Mouse (Mus musculus) hindlimb bud, embryonic 11.5 days (tissue): ENCODE results near the gene Gadl1.

ENCODE experiments used
- DNase-seq: peaks from one replicate; pipeline ENCODE4 v3.0.0-alpha.2; 2012; ENCODE audit warnings: low read depth, low spot score; ENCODE audit errors: extremely low spot score

Gadl1 gene

DNA sequence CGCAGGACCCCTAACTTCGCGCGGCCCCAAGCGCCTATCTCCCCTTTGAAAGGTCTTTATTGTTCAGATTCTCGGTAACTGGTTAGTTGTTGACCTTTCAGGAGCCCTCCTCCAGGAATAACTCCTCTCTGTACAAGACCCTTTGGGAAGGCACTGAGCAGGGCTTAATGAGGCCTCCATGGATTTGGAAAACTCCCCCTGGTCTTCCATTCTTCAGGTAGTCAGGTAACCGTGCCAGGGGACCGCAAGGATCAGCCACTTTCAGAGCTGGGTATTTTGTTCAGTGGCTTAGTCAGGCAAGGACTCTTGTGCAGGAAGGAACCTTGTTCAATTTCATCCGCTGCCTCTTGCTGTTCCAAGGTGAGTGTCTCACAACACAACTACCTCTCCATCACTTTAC is at the start of gene Gadl1:
Gene Gadl1, plus strand, starts transcription at position 301 of the 400 bp plus-strand sequence.
- no peak for DNase-seq

- no peak for DNase-seq
Measured at GRCm38 (mm10) chr9:115862802-115863201, 46.5 kb upstream of the Gadl1 start.

GRCm38 (mm10) chr9:115863326-115863725 is 45.9 kb upstream of the Gadl1 start:
- no peak for DNase-seq

GRCm38 (mm10) chr9:115867277-115867676 is 42.0 kb upstream of the Gadl1 start:
- DNase-seq, result no peak

DNA sequence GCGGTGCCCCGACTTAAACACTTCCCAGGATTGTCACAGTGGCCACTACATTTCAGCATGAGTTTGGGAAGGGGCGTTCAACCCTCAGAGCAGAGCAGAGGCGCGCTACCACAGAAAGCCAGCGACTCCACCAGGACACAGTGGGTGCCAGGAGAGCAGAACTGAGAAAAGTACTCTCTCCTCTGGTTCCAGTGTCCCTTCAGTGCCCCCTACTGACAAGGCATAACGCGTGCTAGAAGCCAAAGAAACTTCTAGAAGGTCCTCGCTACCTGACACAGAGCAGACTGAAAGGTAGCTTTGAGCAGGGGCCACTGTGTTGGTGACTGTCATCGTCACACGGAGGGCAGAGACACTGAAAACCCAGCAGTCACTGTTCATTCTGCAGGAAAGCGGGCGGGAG is 39.1 kb upstream of the Gadl1 start:
- no peak for DNase-seq

DNA sequence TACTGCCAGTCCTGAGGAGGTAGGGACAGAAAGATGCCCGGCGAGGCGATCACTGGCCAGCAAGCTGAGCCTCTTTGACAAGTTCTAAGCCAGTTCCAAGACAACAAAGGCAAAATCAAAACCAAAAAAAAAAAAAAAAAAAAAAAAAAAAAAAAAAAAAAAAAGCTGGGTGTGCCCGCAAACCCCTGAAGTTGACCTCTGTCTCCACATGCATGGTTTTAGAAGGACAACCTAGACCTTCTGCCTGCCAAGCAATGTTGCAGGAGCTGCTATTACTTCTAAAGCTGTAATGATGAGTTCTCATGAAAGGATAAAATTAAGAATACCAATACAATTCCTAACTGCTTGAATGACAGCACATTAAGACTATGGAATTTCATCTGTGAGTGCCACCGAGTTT is 38.6 kb upstream of the Gadl1 start:
- DNase-seq, result no peak

- no peak for DNase-seq
Measured at GRCm38 (mm10) chr9:115880500-115880899, 28.8 kb upstream of the Gadl1 start.

- DNase-seq, result no peak
Measured at GRCm38 (mm10) chr9:115881137-115881536, 28.1 kb upstream of the Gadl1 start.

DNA sequence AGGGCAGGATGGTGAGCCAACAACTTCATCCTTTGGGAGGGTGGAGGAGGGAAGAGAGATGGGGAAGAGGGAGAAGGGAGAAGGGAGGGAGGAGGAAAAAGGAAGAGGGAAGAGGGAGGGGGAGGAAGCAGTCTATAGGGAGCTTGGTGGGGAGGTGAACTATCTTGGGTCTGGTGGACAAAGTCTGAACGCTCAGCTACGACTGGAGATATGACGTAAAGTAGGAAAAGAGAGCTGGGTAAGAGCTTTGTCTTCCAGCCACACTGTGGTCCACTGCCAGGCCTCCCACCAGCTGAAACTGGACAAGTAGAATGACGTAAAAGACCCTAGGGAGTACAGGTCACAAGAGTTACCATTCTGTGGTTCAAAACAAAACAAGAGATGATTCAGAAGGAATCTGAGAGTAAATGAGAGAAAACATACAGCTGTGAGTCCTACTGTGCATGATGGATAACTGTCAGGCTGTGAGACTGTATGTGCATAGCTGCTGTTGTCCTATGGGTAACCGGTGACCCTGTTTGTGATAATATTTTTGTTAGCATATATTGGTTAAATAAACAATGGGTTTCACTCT is 26.5 kb upstream of the Gadl1 start:
- DNase-seq, result no peak

- no peak for DNase-seq
Measured at GRCm38 (mm10) chr9:115883413-115883812, 25.8 kb upstream of the Gadl1 start.

GRCm38 (mm10) chr9:115887571-115887970 is 21.7 kb upstream of the Gadl1 start:
- DNase-seq, result no peak

DNA sequence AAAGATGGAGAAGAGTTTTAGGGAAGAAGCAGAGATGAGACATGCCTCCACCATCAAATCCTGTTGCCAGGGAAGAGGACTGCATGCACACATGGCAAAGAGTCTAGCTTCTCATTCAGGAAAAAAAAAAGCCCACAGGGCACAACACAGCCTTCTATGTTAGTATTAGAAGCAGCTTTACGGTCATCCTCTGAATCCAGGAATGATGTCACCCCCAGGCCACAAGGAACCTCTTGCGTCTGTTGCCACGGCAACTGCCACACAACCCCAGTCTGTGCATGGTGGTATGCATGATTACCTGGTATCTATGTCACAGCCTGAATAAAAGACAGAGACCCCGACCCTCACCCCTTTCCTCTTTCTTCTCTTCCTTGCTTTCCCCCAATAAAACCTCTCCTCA is 16.1 kb upstream of the Gadl1 start:
- DNase-seq, result no peak

DNA sequence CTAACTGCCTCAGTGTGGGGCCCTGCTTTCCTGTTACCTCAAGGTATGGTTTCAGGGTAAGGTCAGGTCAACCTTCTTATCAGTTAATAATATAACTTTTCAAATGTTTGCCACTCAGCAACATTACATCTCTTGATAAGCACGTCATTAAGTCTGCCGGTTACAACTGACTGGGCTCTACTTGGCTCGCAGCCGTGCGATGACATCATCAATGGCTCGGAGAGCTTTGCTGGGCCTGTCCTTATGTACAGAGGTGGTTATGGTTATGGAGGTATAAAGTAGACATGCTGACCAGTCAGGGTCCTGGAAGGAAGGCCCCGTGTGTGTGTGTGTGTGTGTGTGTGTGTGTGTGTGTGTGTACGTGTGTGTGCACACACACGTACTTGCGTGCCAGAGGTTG is 15.3 kb upstream of the Gadl1 start:
- DNase-seq, result no peak

- DNase-seq, result no peak
Measured at GRCm38 (mm10) chr9:115908325-115908724, 930 bp upstream of the Gadl1 start.

DNA sequence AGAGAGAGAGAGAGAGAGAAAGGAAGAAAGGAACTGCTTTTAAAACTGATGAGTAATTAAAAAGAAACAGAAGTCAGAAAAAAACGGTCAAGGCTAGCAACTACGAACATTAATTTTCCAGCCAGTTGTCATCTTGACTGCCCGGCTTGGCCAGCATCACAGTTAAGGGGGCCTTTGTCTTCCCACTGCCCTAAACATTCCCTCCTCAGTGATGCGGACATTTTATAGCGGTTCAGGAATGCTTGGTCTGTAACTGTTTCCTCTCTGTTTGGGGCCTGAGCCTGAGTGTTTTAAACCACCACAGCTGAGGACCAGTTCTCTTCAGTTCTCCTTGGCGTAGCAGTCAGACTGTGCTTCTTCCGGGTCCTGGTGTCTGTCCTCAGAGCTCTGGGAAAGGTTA is 4.8 kb downstream of the Gadl1 start:
- no peak for DNase-seq

DNA sequence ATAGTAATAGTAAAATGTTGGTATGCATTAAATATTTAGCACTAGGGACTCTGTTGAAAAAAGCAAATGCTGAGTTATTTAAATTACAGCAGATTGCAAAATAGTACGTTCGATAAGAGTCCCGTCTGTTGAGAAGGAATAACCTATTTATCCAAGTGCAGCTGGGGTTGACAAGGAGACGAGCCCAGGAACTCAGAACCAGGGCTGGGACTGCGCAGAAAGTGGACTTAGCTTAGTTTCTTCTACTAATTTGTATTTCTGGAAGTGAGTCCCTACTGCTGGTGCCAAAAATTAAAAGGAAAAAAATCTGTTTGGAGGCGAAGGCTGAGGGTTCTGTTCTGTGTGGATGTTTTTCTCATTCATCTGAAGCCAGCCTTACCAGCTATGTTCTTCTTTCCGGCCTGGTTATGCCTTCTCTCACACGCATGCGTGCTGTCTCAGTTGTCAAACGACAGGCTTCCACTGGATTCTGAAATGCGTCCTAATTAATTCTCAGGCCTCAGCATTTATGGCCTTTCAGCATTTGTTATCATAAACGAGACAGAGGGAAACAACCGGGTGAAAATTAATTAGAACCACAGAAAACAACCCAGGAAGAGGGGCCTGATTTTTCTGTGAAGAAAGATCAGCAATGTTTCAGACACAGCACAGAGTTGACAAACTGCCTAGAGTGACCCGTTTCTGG is 6.5 kb downstream of the Gadl1 start:
- DNase-seq, result no peak

DNA sequence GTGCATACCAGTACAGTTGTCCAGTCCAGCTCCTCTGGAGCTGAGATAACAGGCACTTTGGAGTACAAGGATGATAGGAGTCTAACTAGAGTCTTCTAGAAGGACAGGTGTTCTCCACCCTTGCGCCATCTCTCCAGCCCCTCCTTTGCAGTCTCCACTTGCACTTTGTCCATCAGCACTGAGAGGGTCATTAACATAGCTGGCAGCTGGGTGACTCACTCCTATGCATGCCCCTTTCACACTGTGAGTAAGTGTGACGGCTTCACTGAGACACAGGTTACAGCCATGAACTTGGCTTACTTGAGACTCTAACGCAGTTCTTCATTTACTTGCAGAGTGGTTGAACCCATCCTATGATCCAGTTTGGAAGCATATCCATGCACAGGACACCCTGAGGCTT is 10.5 kb downstream of the Gadl1 start:
- DNase-seq, result no peak

- DNase-seq, result no peak
Measured at GRCm38 (mm10) chr9:115922662-115923061, 13.4 kb downstream of the Gadl1 start.

DNA sequence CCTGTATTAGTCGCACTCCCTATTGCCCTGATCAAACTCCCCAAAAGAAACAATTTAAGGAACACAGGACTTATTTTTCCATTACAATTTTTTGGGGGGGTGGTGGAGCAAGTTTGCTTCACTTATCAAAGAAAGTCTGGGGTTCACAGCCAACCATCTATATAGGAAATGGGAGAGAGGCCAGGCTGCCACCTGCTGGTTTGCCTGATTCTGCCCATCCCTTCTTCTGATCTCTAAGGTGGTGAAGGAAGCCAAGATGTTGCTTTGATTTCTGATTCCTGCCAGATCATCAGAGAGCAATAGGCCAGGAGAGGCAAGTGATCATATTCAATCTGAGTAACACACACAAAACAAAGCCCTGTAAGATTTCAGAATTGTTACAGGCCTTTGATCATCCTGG is 14.8 kb downstream of the Gadl1 start:
- no peak for DNase-seq

DNA sequence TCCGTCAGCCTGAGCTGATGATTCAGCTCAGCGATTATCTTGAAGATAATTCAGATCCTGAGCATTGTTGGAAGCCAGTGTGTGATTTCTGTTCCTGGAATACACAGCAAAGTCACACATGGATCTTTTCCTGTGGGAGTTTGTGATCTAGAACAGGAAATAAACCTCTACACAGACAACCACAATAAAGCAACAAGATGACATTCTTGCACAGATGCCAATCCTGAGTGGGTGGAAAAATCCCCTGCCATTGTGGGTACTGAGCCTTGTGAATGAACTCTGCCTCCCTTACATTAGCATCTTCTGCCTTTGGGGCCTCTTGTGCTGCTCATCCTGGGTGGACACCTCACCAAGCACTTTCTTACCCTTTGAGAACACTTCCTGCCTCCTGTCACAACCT is 22.5 kb downstream of the Gadl1 start:
- DNase-seq, result no peak

DNA sequence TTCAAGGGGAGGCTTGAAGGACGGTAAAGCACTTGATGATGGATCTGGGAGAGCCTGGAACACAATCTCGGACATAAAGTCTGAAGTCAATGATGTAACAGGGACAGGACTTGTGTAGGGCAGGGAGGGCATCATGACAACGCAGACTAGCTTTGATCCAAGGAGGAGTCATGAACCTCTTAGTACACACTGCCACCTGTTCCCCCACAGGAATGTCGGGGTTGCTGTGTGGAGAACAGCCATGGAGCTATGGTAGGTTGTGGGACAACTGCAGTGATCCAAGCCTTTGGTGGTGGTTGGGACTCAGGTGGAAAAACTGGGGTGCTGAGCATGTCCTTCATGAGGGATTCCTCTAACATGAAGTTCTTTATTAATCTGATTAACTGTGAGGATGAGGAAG is 23.5 kb downstream of the Gadl1 start:
- DNase-seq, result no peak

DNA sequence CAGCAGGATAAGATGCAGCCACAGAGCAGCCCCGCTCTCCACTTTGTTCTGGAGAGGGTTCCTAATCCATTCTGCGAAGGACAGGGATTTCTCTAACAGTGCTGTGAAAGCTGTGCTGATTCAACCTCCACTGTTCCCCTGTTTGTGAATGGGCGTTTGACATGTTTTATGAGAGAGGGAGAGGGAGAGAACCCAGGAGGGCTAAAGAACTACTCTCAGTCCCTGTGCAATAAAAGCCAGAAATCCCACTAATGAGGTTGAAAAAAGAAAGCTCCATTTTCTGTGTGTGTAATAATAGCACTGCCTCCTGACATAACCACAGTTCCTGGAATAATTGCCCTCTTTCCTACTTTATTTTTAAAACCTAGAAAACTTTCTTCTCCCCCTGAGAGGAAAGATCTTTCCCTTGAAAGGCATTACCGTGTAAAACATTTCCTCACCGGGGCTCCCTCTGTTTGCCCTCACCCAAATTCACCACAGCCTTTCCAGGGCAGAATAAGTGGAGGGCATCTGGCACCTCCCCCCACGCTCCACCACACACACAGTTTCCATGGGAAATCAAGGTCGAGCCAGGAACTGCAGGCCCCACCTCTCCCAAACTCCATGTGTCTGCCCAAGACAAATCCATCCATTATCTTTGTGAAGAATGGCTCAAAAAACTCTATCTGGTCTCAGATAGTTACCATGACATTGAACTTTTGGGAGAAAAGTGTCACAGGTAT is 24.1 kb downstream of the Gadl1 start:
- DNase-seq, result no peak
